9 mouse cellular contexts compared by ENCODE assay signal in the genomic region with DNA sequence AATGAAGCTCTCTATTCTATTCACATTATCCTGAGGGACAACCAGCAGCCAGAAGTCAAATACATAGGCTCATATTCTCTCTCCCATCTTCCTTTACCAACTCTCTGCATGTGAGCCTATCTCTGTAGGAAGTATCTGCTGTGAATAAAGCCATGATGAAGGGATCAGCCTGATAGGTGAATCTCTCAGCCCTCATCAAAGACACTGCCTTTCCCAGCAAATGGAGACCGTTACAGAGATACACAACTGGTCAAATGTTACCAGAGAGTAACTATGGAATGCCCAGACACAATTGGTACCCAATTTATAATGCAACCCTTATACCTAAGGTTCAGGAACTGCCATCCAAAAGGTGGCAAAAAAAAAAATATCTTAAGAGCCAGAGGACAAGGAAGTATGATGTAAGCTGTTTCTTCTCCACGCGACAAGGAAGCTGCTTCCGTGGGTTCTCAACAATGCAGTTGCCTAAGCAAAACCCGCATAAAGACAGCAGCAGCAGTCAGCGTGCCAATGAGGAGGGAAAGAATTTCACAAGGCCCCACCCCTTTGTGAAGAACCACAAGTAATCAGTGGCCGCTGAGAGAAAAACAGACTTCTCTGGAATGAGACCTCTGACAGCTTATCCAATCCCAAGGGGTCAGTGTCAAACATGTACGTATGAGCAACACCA.
DNase-seq lines count a peak whose midpoint lies in the region; ATAC-seq and TF ChIP-seq lines count a peak whose summit lies in the region.
"Had no signal": no experiment of that assay in that cellular context is flagged by ENCODE, and none has a peak within 500 bp of the region (broad histone marks: within the 10 kb centered on the region; RNA-seq: fewer than 3 reads in every experiment).

No protein-coding gene starts in this region.

- 24% methylated on average over 8 of the region's 8 CpGs for WGBS in lung, embryonic 14.5 days
- 26% methylated on average over 8 of the region's 8 CpGs for whole genome bisulfite sequencing in lung, adult 2 months
- 49% methylated on average over 8 of the region's 8 CpGs for WGBS in embryonic facial prominence, embryonic 10.5 days
- 14% methylated on average over 8 of the region's 8 CpGs for WGBS in liver, embryonic 14.5 days (ENCODE audit: insufficient replicate concordance)
- 33% methylated on average over 8 of the region's 8 CpGs for WGBS in stomach, postnatal 0 days
- WGBS in midbrain, embryonic 15.5 days = 64% methylated on average over 8 of the region's 8 CpGs

- DNase-seq in lung, embryonic 14.5 days = peak; percentile 67
- DNase-seq in lung, adult 2 months = no peak
- peak; percentile 15 for DNase-seq in embryonic facial prominence, embryonic 10.5 days (ENCODE audit: low spot score)
- peak in 1 of 3 experiments; percentile 29 for DNase-seq in liver, embryonic 14.5 days (ENCODE audit: low read depth in 3 of 3, low spot score in 3 of 3)
- no peak for DNase-seq in stomach, postnatal 0 days (ENCODE audit: low spot score)
- no peak for DNase-seq in neural tube, embryonic 10.5 days (ENCODE audit: extremely low spot score, low spot score)
- DNase-seq: thymus, adult 18-20 months had no signal

- TF ChIP-seq CTCF in lung, embryonic 14.5 days (IDR thresholded peaks at IDR 0.05; ENCODE audit: low read depth) = no peak
- no peak for TF ChIP-seq CTCF in lung, adult 2 months (IDR thresholded peaks at IDR 0.05; ENCODE audit: insufficient read depth, low read length)
- TF ChIP-seq CTCF in liver, embryonic 14.5 days (IDR thresholded peaks at IDR 0.05; ENCODE audit: low read depth) = no peak
- TF ChIP-seq CTCF in stomach, postnatal 0 days (IDR thresholded peaks at IDR 0.05; ENCODE audit: low read depth) = no peak

- H3K4me2 ChIP-seq in lung, embryonic 14.5 days = 0 out of 2 replicates have a peak overlapping the region, but pooled peaks have one; percentile 20
- peak overlapping the region; percentile 36 for H3K4me2 ChIP-seq in liver, embryonic 14.5 days (ENCODE audit: low read depth)
- H3K4me2 ChIP-seq in stomach, postnatal 0 days (replicated peaks; ENCODE audit: low read depth) = no peak overlapping the region
- no peak overlapping the region for H3K4me2 ChIP-seq in midbrain, embryonic 15.5 days
- H3K4me2 ChIP-seq: hindbrain, embryonic 12.5 days had no signal

- no peaks in the 10 kb centered on the region for H3K9me3 ChIP-seq in lung, embryonic 14.5 days (ENCODE audit: low read depth, low read length)
- no peaks in the 10 kb centered on the region for H3K9me3 ChIP-seq in embryonic facial prominence, embryonic 10.5 days
- H3K9me3 ChIP-seq in liver, embryonic 14.5 days (ENCODE audit: control insufficient read depth, low read length) = no peaks in the 10 kb centered on the region
- no peaks in the 10 kb centered on the region for H3K9me3 ChIP-seq in stomach, postnatal 0 days (ENCODE audit: control insufficient read depth, low read length)
- no peaks in the 10 kb centered on the region for H3K9me3 ChIP-seq in midbrain, embryonic 15.5 days
- H3K9me3 ChIP-seq: hindbrain, embryonic 12.5 days had no signal

- H3K4me1 ChIP-seq in lung, embryonic 14.5 days (ENCODE audit: insufficient read depth) = no peaks in the 10 kb centered on the region
- no peaks in the 10 kb centered on the region for H3K4me1 ChIP-seq in lung, adult 2 months (ENCODE audit: control insufficient read depth, insufficient read depth, low read length)
- peaks cover 7% of the 10 kb centered on the region for H3K4me1 ChIP-seq in embryonic facial prominence, embryonic 10.5 days
- 0 out of 4 replicates have a peak, but pooled peaks cover 0 to 5% of the 10 kb centered on the region in 2 experiments for H3K4me1 ChIP-seq in liver, embryonic 14.5 days (replicated peaks; ENCODE audit: control insufficient read depth in 2 of 2, insufficient read depth in 2 of 2, low read length in 1 of 2)
- no peaks in the 10 kb centered on the region for H3K4me1 ChIP-seq in stomach, postnatal 0 days (replicated peaks; ENCODE audit: control insufficient read depth, insufficient read depth)
- no peaks in the 10 kb centered on the region for H3K4me1 ChIP-seq in midbrain, embryonic 15.5 days
- H3K4me1 ChIP-seq: hindbrain, embryonic 12.5 days had no signal

- H3K27ac ChIP-seq in lung, embryonic 14.5 days (ENCODE audit: low read depth) = no peak overlapping the region
- no peak overlapping the region for H3K27ac ChIP-seq in embryonic facial prominence, embryonic 10.5 days (replicated peaks)
- H3K27ac ChIP-seq in liver, embryonic 14.5 days = no peak overlapping the region
- H3K27ac ChIP-seq in stomach, postnatal 0 days (replicated peaks) = no peak overlapping the region
- H3K27ac ChIP-seq in midbrain, embryonic 15.5 days = no peak overlapping the region
- H3K27ac ChIP-seq: hindbrain, embryonic 12.5 days had no signal

- peak; percentile 74; the same call in 1 of the 2 replicates for ATAC-seq in lung, embryonic 14.5 days (ENCODE audit: insufficient read depth)
- ATAC-seq in liver, embryonic 14.5 days (ENCODE audit: insufficient read depth) = peak; percentile 80
- peak; percentile 51; the same call in 1 of the 2 replicates for ATAC-seq in stomach, postnatal 0 days (ENCODE audit: low FRiP score, low TSS enrichment)
- no peak for ATAC-seq in midbrain, embryonic 15.5 days (replicated peaks)

- no peak overlapping the region for H3K4me3 ChIP-seq in lung, embryonic 14.5 days (ENCODE audit: low read depth, low read length)
- no peak overlapping the region for H3K4me3 ChIP-seq in lung, adult 2 months (replicated peaks; ENCODE audit: extremely low read depth, low read depth, low read length)
- H3K4me3 ChIP-seq in embryonic facial prominence, embryonic 10.5 days = no peak overlapping the region
- H3K4me3 ChIP-seq in liver, embryonic 14.5 days (ENCODE audit: insufficient read depth in 1 of 2, low read depth in 2 of 2, low read length in 2 of 2) = no peak overlapping the region
- no peak overlapping the region for H3K4me3 ChIP-seq in stomach, postnatal 0 days (ENCODE audit: low read depth, low read length)
- no peak overlapping the region for H3K4me3 ChIP-seq in midbrain, embryonic 15.5 days
- H3K4me3 ChIP-seq: hindbrain, embryonic 12.5 days had no signal

- no peak for TF ChIP-seq POLR2A in lung, adult 2 months (IDR thresholded peaks at IDR 0.05; ENCODE audit: borderline replicate concordance, extremely low read depth, low read depth, low read length)

- no peaks in the 10 kb centered on the region for H3K27me3 ChIP-seq in lung, embryonic 14.5 days (ENCODE audit: insufficient read depth, low read length)
- H3K27me3 ChIP-seq in embryonic facial prominence, embryonic 10.5 days (replicated peaks; ENCODE audit: low read depth, poor library complexity, severe bottlenecking) = no peaks in the 10 kb centered on the region
- H3K27me3 ChIP-seq in liver, embryonic 14.5 days (ENCODE audit: control insufficient read depth, insufficient read depth, low read length) = no peaks in the 10 kb centered on the region
- H3K27me3 ChIP-seq in stomach, postnatal 0 days (ENCODE audit: control insufficient read depth, insufficient read depth, low read length) = no peaks in the 10 kb centered on the region
- no peaks in the 10 kb centered on the region for H3K27me3 ChIP-seq in midbrain, embryonic 15.5 days (replicated peaks)
- H3K27me3 ChIP-seq: hindbrain, embryonic 12.5 days had no signal

- TF ChIP-seq EP300 in liver, embryonic 14.5 days (IDR thresholded peaks at IDR 0.05; ENCODE audit: low read depth) = no peak
- TF ChIP-seq EP300 in stomach, postnatal 0 days (optimal IDR thresholded peaks at IDR 0.05) = no peak

- H3K9ac ChIP-seq in lung, embryonic 14.5 days = no peak overlapping the region
- H3K9ac ChIP-seq in liver, embryonic 14.5 days (replicated peaks) = no peak overlapping the region
- no peak overlapping the region for H3K9ac ChIP-seq in stomach, postnatal 0 days (ENCODE audit: low read length)
- no peak overlapping the region for H3K9ac ChIP-seq in midbrain, embryonic 15.5 days
- H3K9ac ChIP-seq: hindbrain, embryonic 12.5 days had no signal

- no peaks in the 10 kb centered on the region for H3K36me3 ChIP-seq in lung, embryonic 14.5 days (ENCODE audit: insufficient read depth)
- no peaks in the 10 kb centered on the region for H3K36me3 ChIP-seq in embryonic facial prominence, embryonic 10.5 days (replicated peaks)
- H3K36me3 ChIP-seq in liver, embryonic 14.5 days (replicated peaks; ENCODE audit: control insufficient read depth, insufficient read depth, low read depth) = no peaks in the 10 kb centered on the region
- no peaks in the 10 kb centered on the region for H3K36me3 ChIP-seq in stomach, postnatal 0 days (ENCODE audit: control insufficient read depth, insufficient read depth, low read length)
- H3K36me3 ChIP-seq in midbrain, embryonic 15.5 days (replicated peaks) = no peaks in the 10 kb centered on the region
- H3K36me3 ChIP-seq: hindbrain, embryonic 12.5 days had no signal

Comparison
In these comparisons a context has a peak if more than half of its experiments do, and no peak if none do; other contexts are left out.
1. DNase-seq: peak in lung, embryonic 14.5 days (single experiment) and embryonic facial prominence, embryonic 10.5 days (single experiment); none in lung, adult 2 months (single experiment), stomach, postnatal 0 days (single experiment) and neural tube, embryonic 10.5 days (single experiment).
2. H3K4me2 ChIP-seq: peak in lung, embryonic 14.5 days (single experiment) and liver, embryonic 14.5 days (single experiment); none in stomach, postnatal 0 days (single experiment) and midbrain, embryonic 15.5 days (single experiment).